Mouse (Mus musculus) stomach, postnatal 0 days (tissue): ENCODE measurements around the gene Lenep. TPM values are rescaled to one million over a fixed set of nuclear protein-coding genes. Genes with fewer than 3 reads are reported as not detected.

Experiments used
- ATAC-seq: fragments of 200-750 bp; cut with Nextera tagmentation; 2 replicates; pipeline ENCODE4 v1.8.0; 2017; ENCODE audit not compliant: low FRiP score, low TSS enrichment
- DNase-seq: peaks from one replicate; pipeline ENCODE4 v3.0.0-alpha.2; 2016; ENCODE audit warnings: low spot score
- H3K27ac ChIP-seq: fragments of 300-500 bp; sonication (generic); replicated peaks from 2 replicates; pipeline ENCODE4 v1.5.1; 2014; ENCODE audit warnings: mild to moderate bottlenecking, control low read depth
- H3K27me3 ChIP-seq: fragments of 300-500 bp; sonication (generic); 2 replicates; pipeline ENCODE4 v1.6.1; 2014; ENCODE audit warnings: low read length; ENCODE audit not compliant: control insufficient read depth, insufficient read depth
- H3K36me3 ChIP-seq: fragments of 300-500 bp; sonication (generic); 2 replicates; pipeline ENCODE4 v1.6.1; 2014; ENCODE audit warnings: low read length, mixed read lengths; ENCODE audit not compliant: control insufficient read depth, insufficient read depth
- H3K4me1 ChIP-seq: fragments of 300-500 bp; sonication (generic); replicated peaks from 2 replicates; pipeline ENCODE4 v1.6.1; 2014; ENCODE audit warnings: antibody characterized with exemption; ENCODE audit not compliant: control insufficient read depth, insufficient read depth
- H3K4me2 ChIP-seq: fragments of 300-500 bp; sonication (generic); replicated peaks from 2 replicates; pipeline ENCODE4 v1.6.1; 2014; ENCODE audit warnings: low read depth, mild to moderate bottlenecking, control low read depth, moderate library complexity
- H3K4me3 ChIP-seq: fragments of 300-500 bp; sonication (generic); 2 replicates; pipeline ENCODE4 v1.5.1; 2014; ENCODE audit warnings: low read depth, low read length, control low read depth
- H3K9ac ChIP-seq: fragments of 300-500 bp; sonication (generic); 2 replicates; pipeline ENCODE4 v1.6.1; 2014; ENCODE audit warnings: mild to moderate bottlenecking, low read length, control low read depth, mixed read lengths
- H3K9me3 ChIP-seq: fragments of 300-500 bp; sonication (generic); 2 replicates; pipeline ENCODE4 v1.6.1; 2016; ENCODE audit warnings: low read length; ENCODE audit not compliant: control insufficient read depth
- CTCF ChIP-seq: IDR thresholded peaks from 2 replicates; pipeline ENCODE4 v1.5.1; 2016; ENCODE audit warnings: antibody characterized with exemption, low read depth, mild to moderate bottlenecking, moderate library complexity
- EP300 ChIP-seq: optimal IDR thresholded peaks from 2 replicates; pipeline ENCODE3; 2016; ENCODE audit warnings: antibody characterized with exemption
- WGBS: fragments of 180-500 bp; shearing (Covaris S2); extraction: QIAGEN DNeasy Blood & Tissue Kit; methylation state at CpG from one replicate; pipeline ENCODE4 v1.1.7; 2014; 5-methylcytosine and 5-hydroxymethylcytosine counted together
- polyA plus RNA-seq: library from polyadenylated mRNA; unstranded; fragments of >200 nt; fragmentation: Nextera tagmentation; extraction: Ambion mirVana; gene quantifications from 2 replicates; pipeline ENCODE4 v1.2.1, GENCODE M21; 2015

Lenep gene
- polyA plus RNA-seq, 1 experiment from 2014 or later: not detected

DNA sequence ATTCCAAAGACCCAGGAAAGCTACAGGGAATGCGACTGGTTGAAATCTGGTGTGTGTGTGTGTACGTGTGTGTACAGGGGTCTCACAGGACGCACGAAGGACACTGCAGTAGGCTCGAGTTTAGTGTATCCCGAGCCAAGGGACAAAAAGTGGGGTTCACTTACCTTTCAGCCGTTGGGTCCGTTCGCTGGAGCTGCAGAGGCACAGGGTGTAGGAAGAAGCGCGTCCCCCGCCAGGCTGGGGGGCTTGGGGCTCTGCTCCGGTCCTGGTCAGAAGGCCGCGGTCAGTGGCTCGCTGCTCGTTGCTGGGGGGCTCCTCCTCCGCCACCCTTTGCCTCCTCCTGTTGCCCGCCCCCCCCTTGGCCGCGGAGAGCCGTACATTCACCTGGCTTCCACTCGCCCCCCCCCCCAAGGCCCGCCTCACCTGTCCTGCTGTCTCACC lies 9.7 kb downstream of the Lenep start:
- WGBS: under 1% methylated on average over 21 of the region's 24 CpGs

DNA sequence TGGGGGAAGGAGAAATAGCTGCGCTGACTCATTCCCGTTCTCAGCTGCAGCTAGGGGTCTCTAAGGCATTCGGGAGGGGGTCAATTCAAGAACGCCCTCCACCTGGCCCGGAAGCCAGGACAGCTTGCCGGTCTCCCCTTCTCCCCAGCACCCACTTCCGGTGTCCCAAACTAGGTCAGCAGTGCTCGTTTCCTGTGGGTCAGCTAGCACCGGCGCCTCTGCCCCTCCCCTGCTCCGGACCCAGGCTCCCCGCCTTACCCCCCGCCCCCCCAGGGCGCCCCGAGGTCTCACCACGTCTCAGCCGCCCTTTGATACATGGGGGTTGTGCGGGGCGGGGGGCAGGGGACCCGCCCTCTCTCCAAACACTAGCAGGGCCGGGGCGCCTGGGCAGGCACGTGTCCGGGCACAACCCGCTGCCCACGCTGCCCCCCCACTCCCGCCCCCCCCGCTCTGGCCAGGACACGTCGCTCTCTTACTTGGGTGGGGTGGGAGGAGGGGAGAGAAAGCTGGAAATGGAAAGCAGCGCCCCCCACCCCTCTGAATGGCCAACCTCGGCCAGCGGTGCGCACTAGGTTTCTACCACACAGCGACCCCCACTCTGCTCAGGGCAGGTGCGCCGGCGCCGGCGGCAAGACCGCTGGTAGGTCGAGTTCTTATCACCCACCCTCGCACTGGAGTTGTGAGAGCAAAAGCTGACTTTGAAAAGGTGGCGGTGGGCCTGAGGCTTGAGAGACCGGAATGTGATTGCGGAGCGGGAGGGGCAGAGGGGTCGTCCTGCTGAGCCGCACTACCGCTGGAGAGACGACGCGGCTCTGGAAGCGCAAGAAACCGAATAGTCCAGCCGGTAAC lies 10.7 kb downstream of the Lenep start:
- Histone ChIP-seq H3K9me3 (no peaks in the 10 kb centered on the region), H3K4me3 (peak overlapping the region; percentile 76), H3K27ac (peak overlapping the region; percentile 94), H3K4me1 (peaks cover 9% of the 10 kb centered on the region), H3K9ac (peak overlapping the region; percentile 82), H3K36me3 (no peaks in the 10 kb centered on the region), H3K4me2 (peak overlapping the region; percentile 99), H3K27me3 (no peaks in the 10 kb centered on the region)
- TF ChIP-seq CTCF (0 out of 2 replicates have a peak, but pooled peaks have one; percentile 6), EP300 (no peak)
- DNase-seq (peak; percentile 88), ATAC-seq (peak; percentile 2)
- 1% methylated on average over 43 of the region's 56 CpGs for WGBS

More for the DNA sequence above, 9.7 kb downstream of the Lenep start:
- H3K4me1 ChIP-seq: peaks cover 9% of the 10 kb centered on the region
- H3K27ac ChIP-seq: peak overlapping the region; percentile 94
- no peak for TF ChIP-seq CTCF
- TF ChIP-seq EP300: no peak
- H3K4me2 ChIP-seq: peak overlapping the region; percentile 99
- H3K4me3 ChIP-seq: peak overlapping the region; percentile 76
- no peaks in the 10 kb centered on the region for H3K27me3 ChIP-seq
- no peak for ATAC-seq
- H3K36me3 ChIP-seq: no peaks in the 10 kb centered on the region
- DNase-seq: peak; percentile 82
- H3K9me3 ChIP-seq: no peaks in the 10 kb centered on the region
- peak overlapping the region; percentile 82 for H3K9ac ChIP-seq

DNA sequence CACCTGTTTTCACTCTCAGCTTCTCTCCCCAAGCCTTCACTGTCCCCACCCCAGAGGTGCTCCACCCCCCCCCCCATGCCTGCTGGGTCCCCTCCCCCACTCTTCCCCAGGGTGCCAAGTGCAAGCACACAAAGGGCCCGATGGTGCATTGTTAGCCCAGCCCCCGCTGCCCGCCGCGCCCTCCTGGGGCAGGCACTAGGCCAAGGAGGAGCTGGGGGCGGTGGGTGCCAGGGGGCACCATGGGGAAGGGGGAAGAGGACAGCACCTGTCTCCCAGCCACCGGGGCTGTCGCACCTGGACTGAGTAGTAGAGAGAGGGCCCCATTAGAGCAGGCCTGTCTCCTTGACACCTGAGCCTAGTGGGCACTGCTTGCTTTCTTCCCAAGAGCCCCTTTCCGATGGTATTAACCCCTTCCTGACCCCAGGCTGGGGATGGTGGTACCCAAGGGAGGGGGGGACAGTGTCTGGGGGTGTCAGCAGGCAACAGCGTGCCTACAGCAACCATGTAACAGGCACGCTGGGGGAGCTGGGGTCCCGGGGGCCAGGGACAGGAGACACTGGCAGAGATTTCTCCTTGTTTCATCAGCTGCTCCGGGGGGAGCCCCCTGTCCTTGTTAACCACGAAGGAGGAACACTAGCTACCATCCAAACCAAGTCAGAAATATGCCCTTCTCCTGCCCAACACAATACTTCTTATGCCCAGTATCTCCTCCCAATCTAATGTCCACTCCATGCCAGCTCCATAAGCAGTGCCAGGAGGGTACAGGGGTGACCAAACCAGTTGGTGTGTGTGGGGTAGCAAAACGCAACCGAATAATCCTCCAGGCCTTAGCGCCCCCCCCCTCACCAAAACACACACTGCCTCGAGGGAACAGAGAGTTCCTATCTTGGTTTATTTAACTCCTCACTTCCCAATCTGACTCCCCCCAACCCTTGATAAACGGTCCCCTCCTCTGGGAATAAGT lies 11.6 kb downstream of the Lenep start:
- H3K36me3 ChIP-seq: no peaks in the 10 kb centered on the region
- no peak for ATAC-seq
- peak overlapping the region; percentile 82 for H3K9ac ChIP-seq
- TF ChIP-seq EP300: no peak
- no peak for TF ChIP-seq CTCF
- H3K4me3 ChIP-seq: peak overlapping the region; percentile 76
- peak overlapping the region; percentile 94 for H3K27ac ChIP-seq
- 15% methylated on average over 19 of the region's 19 CpGs for WGBS
- H3K4me1 ChIP-seq: peaks cover 6% of the 10 kb centered on the region; the same call in 1 of the 2 replicates
- DNase-seq: peak; percentile 79
- H3K4me2 ChIP-seq: peak overlapping the region; percentile 99
- H3K27me3 ChIP-seq: no peaks in the 10 kb centered on the region
- no peaks in the 10 kb centered on the region for H3K9me3 ChIP-seq

DNA sequence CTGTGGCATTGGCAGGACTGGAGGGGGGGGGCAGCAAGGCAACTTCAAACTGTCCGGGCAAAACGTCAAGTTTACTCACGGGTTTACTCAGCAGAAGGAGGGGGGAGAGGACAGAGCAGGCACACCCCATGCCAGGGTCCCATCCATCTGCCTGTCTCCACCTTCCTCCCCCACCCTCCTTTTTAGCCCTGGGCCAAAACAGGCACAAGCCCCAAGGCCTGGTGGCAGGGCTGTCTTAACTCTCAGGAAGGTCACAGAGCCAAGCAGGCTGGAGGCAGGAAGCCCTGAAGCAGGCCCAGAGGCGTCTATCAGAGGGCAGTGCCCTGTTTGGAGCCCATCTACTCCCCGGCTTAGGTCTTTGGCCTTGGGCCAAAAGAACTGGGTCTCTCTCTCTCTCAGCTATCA lies 12.5 kb downstream of the Lenep start:
- 19% methylated on average over 5 of the region's 5 CpGs for WGBS
- Histone ChIP-seq H3K4me3 (peak overlapping the region; percentile 76), H3K27ac (peak overlapping the region; percentile 94), H3K27me3 (no peaks in the 10 kb centered on the region), H3K4me1 (peaks cover 6% of the 10 kb centered on the region; the same call in 1 of the 2 replicates), H3K9me3 (no peaks in the 10 kb centered on the region), H3K4me2 (peak overlapping the region; percentile 99), H3K9ac (peak overlapping the region; percentile 82; the same call in 1 of the 2 replicates), H3K36me3 (no peaks in the 10 kb centered on the region)
- no peak for TF ChIP-seq CTCF
- TF ChIP-seq EP300: no peak
- peak; percentile 50 for DNase-seq
- ATAC-seq: no peak

DNA sequence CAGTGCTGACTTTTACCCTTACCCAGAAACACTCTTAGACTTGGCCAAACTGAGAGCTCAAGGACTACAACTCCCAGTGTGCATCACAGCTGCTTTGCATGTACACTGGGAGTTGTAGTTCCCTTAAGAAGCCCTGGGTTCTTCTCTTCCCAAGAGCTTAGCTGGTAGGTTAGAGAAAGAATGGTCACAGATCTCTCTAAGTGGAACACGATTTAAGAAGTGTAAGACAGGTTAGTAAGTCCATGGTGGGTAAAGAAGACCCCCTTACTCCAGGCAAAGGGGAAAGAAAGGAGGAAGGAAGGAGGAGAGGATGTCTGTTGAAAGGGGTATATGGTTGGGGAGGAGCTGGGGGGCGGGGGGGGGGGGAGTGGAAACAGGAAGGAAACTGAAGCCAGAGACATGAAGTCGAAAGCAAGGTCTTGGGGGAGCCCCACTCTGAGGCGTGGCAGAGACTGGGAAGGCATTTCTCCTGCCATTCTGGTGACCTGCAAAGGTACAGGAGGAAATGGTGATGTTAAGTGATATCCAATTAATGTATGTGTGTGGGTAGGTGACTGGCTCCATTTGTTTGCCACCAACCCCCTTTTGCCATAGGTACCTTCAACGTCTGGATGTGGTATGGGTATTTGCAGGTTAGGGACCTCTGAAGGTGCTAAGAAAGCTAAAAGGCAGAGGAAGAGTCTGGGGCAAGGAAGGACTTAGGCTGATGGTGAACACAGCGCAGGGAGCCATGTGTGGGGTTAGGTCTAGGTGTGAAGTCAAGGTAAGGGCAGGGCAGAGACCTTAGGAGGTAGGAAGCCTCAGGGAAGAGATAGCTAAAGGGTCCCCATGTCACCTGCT lies 13.5 kb downstream of the Lenep start:
- Histone ChIP-seq H3K27ac (peak overlapping the region; percentile 94), H3K4me1 (peaks cover 11% of the 10 kb centered on the region), H3K36me3 (no peaks in the 10 kb centered on the region), H3K9me3 (no peaks in the 10 kb centered on the region), H3K9ac (no peak overlapping the region), H3K4me3 (no peak overlapping the region), H3K4me2 (peak overlapping the region; percentile 99; the same call in 1 of the 2 replicates), H3K27me3 (no peaks in the 10 kb centered on the region)
- no peak for TF ChIP-seq CTCF
- no peak for TF ChIP-seq EP300
- DNase-seq (no peak), ATAC-seq (no peak)
- 47% methylated on average over 5 of the region's 6 CpGs for WGBS
